Mouse (Mus musculus) cerebellum, adult 2 months (tissue): ENCODE measurements at regions not wholly inside any gene's neighbourhood (a gene's known extent, or its start where the extent isn't known, plus 50 kb on each side); places are given as distances from the start of the nearest gene placed in this dataset.

ENCODE experiments used
- CTCF ChIP-seq: fragments of 200-500 bp; IDR thresholded peaks from 2 replicates; pipeline ENCODE4 v1.5.1; 2011; ENCODE audit warnings: low read depth, mild to moderate bottlenecking, control low read depth, low read length, moderate library complexity, borderline replicate concordance; ENCODE audit not compliant: insufficient read depth
- POLR2A ChIP-seq: fragments of 200-500 bp; IDR thresholded peaks from 2 replicates; pipeline ENCODE4 v1.6.1; 2011; ENCODE audit warnings: low read length, control low read depth, borderline replicate concordance; ENCODE audit not compliant: insufficient read depth

- no peak for TF ChIP-seq CTCF
- TF ChIP-seq POLR2A, result no peak
Measured at GRCm38 (mm10) chr13:82937856-82938255, 566.0 kb upstream of the Mef2c start.
